Mouse (Mus musculus): Measurements from ENCODE around the gene Gm6899. TPM values are rescaled to one million over a fixed set of nuclear protein-coding genes. Genes with fewer than 3 reads are reported as not detected.

Gene Gm6899
- polyA plus RNA-seq, 1 experiment from 2014 or later, result not detected

DNA sequence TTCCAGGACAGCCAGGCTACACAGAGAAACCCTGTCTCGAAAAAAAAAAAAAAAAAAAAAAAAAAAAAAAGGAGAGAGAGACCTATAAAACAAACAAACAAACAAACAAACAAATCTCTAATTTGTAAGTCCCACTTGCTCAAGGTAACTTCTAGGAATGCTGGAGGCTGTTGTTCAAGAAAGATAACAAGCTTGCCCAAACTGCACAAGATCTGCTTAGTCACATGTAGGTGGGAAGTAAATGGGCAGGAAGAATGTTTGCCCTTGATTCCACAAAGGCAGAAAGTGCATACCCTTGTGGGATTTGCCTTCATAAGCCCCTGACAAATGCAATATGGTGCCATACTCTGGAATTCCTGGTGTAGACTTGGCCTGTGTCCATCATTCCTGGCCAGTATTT lies 1.4 kb downstream of the Gm6899 start:
- 71% methylated on average over 1 of the region's 1 CpGs for WGBS
- Histone ChIP-seq H3K9ac (ENCODE audit: low read length) (no peak overlapping the region), H3K27me3 (ENCODE audit: control insufficient read depth, insufficient read depth, low read length) (no peaks in the 10 kb centered on the region), H3K4me3 (ENCODE audit: control insufficient read depth in 1 of 2, insufficient read depth in 1 of 2, low read depth in 1 of 2, low read length in 2 of 2) (no peak overlapping the region), H3K4me2 (ENCODE audit: low read length) (no peak overlapping the region), H3K4me1 (ENCODE audit: control insufficient read depth in 2 of 2, insufficient read depth in 2 of 2, low read length in 2 of 2) (peaks cover 3 to 7% of the 10 kb centered on the region in 2 experiments; a peak in 3 of 4 replicates), H3K27ac (replicated peaks in 1 of 2; ENCODE audit: control insufficient read depth in 1 of 2, insufficient read depth in 1 of 2, low read depth in 2 of 2, low read length in 2 of 2) (no peak overlapping the region), H3K9me3 (ENCODE audit: control insufficient read depth, low read length) (no peaks in the 10 kb centered on the region), H3K36me3 (ENCODE audit: control insufficient read depth, insufficient read depth, low read length) (peaks cover 4% of the 10 kb centered on the region; the same call in 1 of the 2 replicates)
- no peak for ATAC-seq (ENCODE audit: insufficient number of reproducible peaks, insufficient read depth, low FRiP score, low read depth)

DNA sequence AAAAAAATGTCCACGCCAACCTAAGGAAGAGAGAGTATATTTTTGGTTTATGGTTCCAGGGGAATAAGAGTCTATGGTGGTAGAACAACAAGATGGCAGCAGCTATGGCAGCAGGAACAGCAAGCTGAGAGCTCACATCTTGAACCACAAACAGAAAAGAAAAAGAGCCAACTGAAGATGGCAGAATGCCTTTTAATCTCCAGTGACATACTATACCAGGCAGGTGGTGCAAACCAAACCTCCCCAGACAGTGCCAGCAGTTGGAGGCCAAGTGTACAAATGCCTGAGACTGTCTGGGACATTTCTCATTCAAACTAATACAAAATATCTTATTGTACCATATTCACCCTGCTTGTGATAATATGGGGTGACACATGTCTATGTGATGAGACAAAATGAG lies 3.1 kb downstream of the Gm6899 start:
- Histone ChIP-seq H3K27me3 (ENCODE audit: control insufficient read depth, insufficient read depth, low read length) (no peaks in the 10 kb centered on the region), H3K9ac (ENCODE audit: low read length) (no peak overlapping the region), H3K36me3 (ENCODE audit: control insufficient read depth, insufficient read depth, low read length) (no peaks in the 10 kb centered on the region), H3K4me1 (ENCODE audit: control insufficient read depth in 2 of 2, insufficient read depth in 2 of 2, low read length in 2 of 2) (peaks cover 3 to 7% of the 10 kb centered on the region in 2 experiments; a peak in 3 of 4 replicates), H3K4me3 (ENCODE audit: control insufficient read depth in 1 of 2, insufficient read depth in 1 of 2, low read depth in 1 of 2, low read length in 2 of 2) (no peak overlapping the region), H3K4me2 (ENCODE audit: low read length) (no peak overlapping the region), H3K27ac (replicated peaks in 1 of 2; ENCODE audit: control insufficient read depth in 1 of 2, insufficient read depth in 1 of 2, low read depth in 2 of 2, low read length in 2 of 2) (no peak overlapping the region), H3K9me3 (ENCODE audit: control insufficient read depth, low read length) (no peaks in the 10 kb centered on the region)
- 91% methylated on average over 1 of the region's 1 CpGs for whole genome bisulfite sequencing
- ATAC-seq (ENCODE audit: insufficient number of reproducible peaks, insufficient read depth, low FRiP score, low read depth), result no peak

DNA sequence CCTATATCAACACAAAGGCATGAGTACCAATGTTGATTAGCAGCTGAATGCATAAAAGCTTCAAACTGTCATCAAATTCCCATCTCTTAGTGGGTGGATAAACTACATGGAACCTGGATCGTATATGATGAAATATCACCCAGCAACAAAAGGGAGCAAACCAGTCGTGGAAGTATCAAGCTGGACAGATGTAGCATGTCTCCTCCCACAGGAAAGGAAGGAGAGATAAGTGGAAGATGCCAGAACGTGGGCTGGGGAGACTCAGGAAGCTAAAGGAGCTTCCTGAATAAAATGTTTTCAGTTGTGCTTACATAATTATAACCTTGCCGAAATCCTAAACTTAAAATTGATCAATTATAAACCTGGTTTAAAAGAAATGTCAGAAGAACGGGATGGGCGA lies 4.1 kb downstream of the Gm6899 start:
- H3K27ac ChIP-seq (replicated peaks in 1 of 2; ENCODE audit: control insufficient read depth in 1 of 2, insufficient read depth in 1 of 2, low read depth in 2 of 2, low read length in 2 of 2), result no peak overlapping the region
- 53% methylated on average over 6 of the region's 6 CpGs for WGBS
- H3K4me2 ChIP-seq (ENCODE audit: low read length), result no peak overlapping the region
- H3K27me3 ChIP-seq (ENCODE audit: control insufficient read depth, insufficient read depth, low read length), result no peaks in the 10 kb centered on the region
- peaks cover 3 to 7% of the 10 kb centered on the region in 2 experiments; a peak in 3 of 4 replicates for H3K4me1 ChIP-seq (ENCODE audit: control insufficient read depth in 2 of 2, insufficient read depth in 2 of 2, low read length in 2 of 2)
- ATAC-seq (ENCODE audit: insufficient number of reproducible peaks, insufficient read depth, low FRiP score, low read depth), result no peak
- no peak overlapping the region for H3K4me3 ChIP-seq (ENCODE audit: control insufficient read depth in 1 of 2, insufficient read depth in 1 of 2, low read depth in 1 of 2, low read length in 2 of 2)
- H3K36me3 ChIP-seq (ENCODE audit: control insufficient read depth, insufficient read depth, low read length), result no peaks in the 10 kb centered on the region
- no peak overlapping the region for H3K9ac ChIP-seq (ENCODE audit: low read length)
- no peaks in the 10 kb centered on the region for H3K9me3 ChIP-seq (ENCODE audit: control insufficient read depth, low read length)

DNA sequence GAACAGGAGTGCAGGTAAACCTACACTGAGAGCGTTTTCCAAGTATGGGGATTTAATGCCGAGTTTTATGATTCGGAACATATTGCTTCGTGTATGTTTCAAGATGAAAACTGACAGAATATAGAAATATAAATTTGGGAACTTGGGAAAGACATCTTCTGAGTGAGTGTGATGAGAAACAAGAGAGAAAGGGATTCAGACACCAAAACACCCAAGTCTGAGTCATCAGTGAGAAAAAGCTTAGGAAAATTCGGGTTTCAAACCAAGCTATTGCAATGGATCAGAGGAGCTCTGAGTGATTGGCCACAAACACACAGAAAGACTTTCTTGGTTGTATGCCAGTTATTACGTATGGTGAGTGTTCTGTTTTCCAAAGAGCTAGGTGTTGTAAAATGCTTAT lies 4.7 kb downstream of the Gm6899 start:
- Histone ChIP-seq H3K27ac (replicated peaks in 1 of 2; ENCODE audit: control insufficient read depth in 1 of 2, insufficient read depth in 1 of 2, low read depth in 2 of 2, low read length in 2 of 2) (no peak overlapping the region), H3K9ac (ENCODE audit: low read length) (no peak overlapping the region), H3K4me1 (ENCODE audit: control insufficient read depth in 2 of 2, insufficient read depth in 2 of 2, low read length in 2 of 2) (peaks cover 0 to under 1% of the 10 kb centered on the region in 2 experiments; a peak in 1 of 4 replicates), H3K4me3 (ENCODE audit: control insufficient read depth in 1 of 2, insufficient read depth in 1 of 2, low read depth in 1 of 2, low read length in 2 of 2) (no peak overlapping the region), H3K4me2 (ENCODE audit: low read length) (no peak overlapping the region), H3K36me3 (ENCODE audit: control insufficient read depth, insufficient read depth, low read length) (no peaks in the 10 kb centered on the region), H3K9me3 (ENCODE audit: control insufficient read depth, low read length) (no peaks in the 10 kb centered on the region), H3K27me3 (ENCODE audit: control insufficient read depth, insufficient read depth, low read length) (no peaks in the 10 kb centered on the region)
- ATAC-seq (ENCODE audit: insufficient number of reproducible peaks, insufficient read depth, low FRiP score, low read depth), result no peak
- WGBS, result 75% methylated on average over 6 of the region's 6 CpGs

DNA sequence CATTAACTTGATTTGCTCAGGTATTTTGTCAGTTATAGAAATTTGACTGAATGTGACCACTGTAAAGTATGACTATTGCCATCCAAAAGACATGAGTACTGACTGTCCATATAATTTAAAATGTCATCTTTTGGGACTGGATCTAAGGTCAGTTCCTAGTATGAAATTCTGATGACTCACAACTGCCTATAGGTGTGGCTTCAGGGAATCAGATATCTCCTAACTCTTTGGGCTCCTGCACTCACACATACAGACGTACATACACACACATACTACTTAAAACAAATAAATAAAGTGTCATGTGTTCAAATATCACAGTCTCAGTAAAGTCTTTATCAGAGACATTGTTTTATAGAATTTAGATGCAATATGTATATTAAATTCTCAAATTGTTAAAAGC lies 5.8 kb downstream of the Gm6899 start:
- no peak for ATAC-seq (ENCODE audit: insufficient number of reproducible peaks, insufficient read depth, low FRiP score, low read depth)
- 60% methylated on average over 1 of the region's 1 CpGs for WGBS
- Histone ChIP-seq H3K9ac (ENCODE audit: low read length) (no peak overlapping the region), H3K27me3 (ENCODE audit: control insufficient read depth, insufficient read depth, low read length) (no peaks in the 10 kb centered on the region), H3K4me3 (ENCODE audit: control insufficient read depth in 1 of 2, insufficient read depth in 1 of 2, low read depth in 1 of 2, low read length in 2 of 2) (no peak overlapping the region), H3K4me2 (ENCODE audit: low read length) (no peak overlapping the region), H3K27ac (replicated peaks in 1 of 2; ENCODE audit: control insufficient read depth in 1 of 2, insufficient read depth in 1 of 2, low read depth in 2 of 2, low read length in 2 of 2) (no peak overlapping the region), H3K4me1 (ENCODE audit: control insufficient read depth in 2 of 2, insufficient read depth in 2 of 2, low read length in 2 of 2) (no peaks in the 10 kb centered on the region), H3K36me3 (ENCODE audit: control insufficient read depth, insufficient read depth, low read length) (no peaks in the 10 kb centered on the region), H3K9me3 (ENCODE audit: control insufficient read depth, low read length) (no peaks in the 10 kb centered on the region)

DNA sequence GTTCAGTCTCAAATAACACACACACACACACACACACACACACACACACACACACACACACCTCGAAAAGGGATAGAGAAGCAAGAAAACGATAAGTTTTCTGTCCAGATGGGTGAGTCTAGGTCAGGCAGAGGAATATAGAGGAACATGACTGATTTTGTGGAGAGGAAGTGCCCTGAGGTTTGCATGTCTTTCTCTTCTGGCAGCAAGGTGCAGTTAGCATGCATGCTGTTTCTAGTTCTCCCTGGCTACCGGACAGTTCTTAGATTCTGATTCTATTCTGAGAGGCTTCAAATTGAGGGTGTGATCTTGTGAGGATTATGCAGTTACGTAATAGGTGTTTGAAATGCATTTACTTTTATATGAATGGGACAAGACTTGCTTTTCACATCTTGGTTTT lies 7.7 kb downstream of the Gm6899 start:
- no peaks in the 10 kb centered on the region for H3K4me1 ChIP-seq (ENCODE audit: control insufficient read depth in 2 of 2, insufficient read depth in 2 of 2, low read length in 2 of 2)
- ATAC-seq (ENCODE audit: insufficient number of reproducible peaks, insufficient read depth, low FRiP score, low read depth), result no peak
- no peak overlapping the region for H3K4me2 ChIP-seq (ENCODE audit: low read length)
- H3K27ac ChIP-seq (replicated peaks in 1 of 2; ENCODE audit: control insufficient read depth in 1 of 2, insufficient read depth in 1 of 2, low read depth in 2 of 2, low read length in 2 of 2), result no peak overlapping the region
- no peaks in the 10 kb centered on the region for H3K36me3 ChIP-seq (ENCODE audit: control insufficient read depth, insufficient read depth, low read length)
- H3K4me3 ChIP-seq (ENCODE audit: control insufficient read depth in 1 of 2, insufficient read depth in 1 of 2, low read depth in 1 of 2, low read length in 2 of 2), result no peak overlapping the region
- H3K9me3 ChIP-seq (ENCODE audit: control insufficient read depth, low read length), result no peaks in the 10 kb centered on the region
- no peak overlapping the region for H3K9ac ChIP-seq (ENCODE audit: low read length)
- no peaks in the 10 kb centered on the region for H3K27me3 ChIP-seq (ENCODE audit: control insufficient read depth, insufficient read depth, low read length)
- WGBS, result 56% methylated on average over 4 of the region's 4 CpGs

DNA sequence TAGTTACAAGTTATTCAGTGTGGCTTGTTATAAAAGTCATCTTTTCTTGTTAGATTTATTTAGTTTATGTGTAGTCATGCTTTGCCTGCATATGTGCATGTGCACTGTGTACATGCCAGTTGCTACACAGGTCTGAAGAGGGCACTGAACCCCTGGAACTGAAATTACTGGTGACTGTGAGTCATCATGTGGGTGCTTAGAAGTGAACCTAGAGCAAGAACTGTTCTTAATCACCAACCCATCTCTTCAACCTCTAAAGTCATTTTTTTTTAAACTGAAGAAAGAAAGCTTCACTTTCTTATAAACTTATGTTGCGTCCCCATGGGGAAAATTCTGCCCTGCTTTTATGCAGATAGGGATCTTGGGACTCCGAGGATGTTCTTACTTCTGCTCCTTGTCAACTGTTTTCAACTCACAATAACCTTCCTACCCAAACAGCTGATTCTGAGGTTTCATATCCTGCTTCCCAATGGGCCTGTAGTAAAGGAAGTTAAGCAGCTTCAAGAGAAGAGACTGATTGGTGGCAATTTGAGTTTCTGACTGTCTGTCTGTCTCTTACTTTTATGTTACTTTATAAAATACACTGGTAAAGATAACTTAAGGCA lies 8.6 kb downstream of the Gm6899 start:
- Histone ChIP-seq H3K27me3 (ENCODE audit: control insufficient read depth, insufficient read depth, low read length) (no peaks in the 10 kb centered on the region), H3K4me1 (ENCODE audit: control insufficient read depth in 2 of 2, insufficient read depth in 2 of 2, low read length in 2 of 2) (no peaks in the 10 kb centered on the region), H3K9me3 (ENCODE audit: control insufficient read depth, low read length) (no peaks in the 10 kb centered on the region), H3K27ac (replicated peaks in 1 of 2; ENCODE audit: control insufficient read depth in 1 of 2, insufficient read depth in 1 of 2, low read depth in 2 of 2, low read length in 2 of 2) (no peak overlapping the region), H3K36me3 (ENCODE audit: control insufficient read depth, insufficient read depth, low read length) (no peaks in the 10 kb centered on the region), H3K4me2 (ENCODE audit: low read length) (no peak overlapping the region), H3K4me3 (ENCODE audit: control insufficient read depth in 1 of 2, insufficient read depth in 1 of 2, low read depth in 1 of 2, low read length in 2 of 2) (no peak overlapping the region), H3K9ac (ENCODE audit: low read length) (no peak overlapping the region)
- ATAC-seq (ENCODE audit: insufficient number of reproducible peaks, insufficient read depth, low FRiP score, low read depth), result no peak
- 74% methylated on average over 2 of the region's 2 CpGs for WGBS

DNA sequence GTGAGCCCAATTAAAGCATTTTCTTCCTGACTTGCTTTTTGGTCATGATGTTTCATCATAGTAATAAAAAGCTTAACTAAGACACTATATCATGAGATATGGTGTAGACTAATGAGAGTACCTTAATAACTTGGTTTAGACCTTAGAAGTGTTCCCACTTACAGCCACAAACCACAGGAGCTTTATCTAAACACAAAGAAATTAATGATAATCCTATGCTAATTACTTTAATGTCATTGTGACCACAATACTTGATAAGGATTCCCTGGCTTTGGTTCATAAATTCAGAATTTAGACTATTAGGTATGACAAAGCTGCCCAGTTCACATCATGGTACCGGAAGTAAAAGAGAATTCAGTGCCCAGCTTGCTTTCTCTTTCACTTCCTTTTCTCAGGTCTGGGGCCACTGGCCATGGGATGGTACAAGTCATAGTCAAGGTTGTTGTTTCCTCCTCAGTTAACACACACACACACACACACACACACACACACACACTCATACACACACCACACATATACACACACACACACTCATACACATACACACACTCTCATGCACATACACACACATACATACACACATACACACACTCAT lies 11.1 kb downstream of the Gm6899 start:
- Histone ChIP-seq H3K9me3 (ENCODE audit: control insufficient read depth, low read length) (no peaks in the 10 kb centered on the region), H3K9ac (ENCODE audit: low read length) (no peak overlapping the region), H3K27ac (replicated peaks in 1 of 2; ENCODE audit: control insufficient read depth in 1 of 2, insufficient read depth in 1 of 2, low read depth in 2 of 2, low read length in 2 of 2) (no peak overlapping the region), H3K27me3 (ENCODE audit: control insufficient read depth, insufficient read depth, low read length) (no peaks in the 10 kb centered on the region), H3K4me1 (ENCODE audit: control insufficient read depth in 2 of 2, insufficient read depth in 2 of 2, low read length in 2 of 2) (no peaks in the 10 kb centered on the region), H3K4me2 (ENCODE audit: low read length) (no peak overlapping the region), H3K36me3 (ENCODE audit: control insufficient read depth, insufficient read depth, low read length) (no peaks in the 10 kb centered on the region), H3K4me3 (ENCODE audit: control insufficient read depth in 1 of 2, insufficient read depth in 1 of 2, low read depth in 1 of 2, low read length in 2 of 2) (no peak overlapping the region)
- 87% methylated on average over 1 of the region's 1 CpGs for WGBS
- no peak for ATAC-seq (ENCODE audit: insufficient number of reproducible peaks, insufficient read depth, low FRiP score, low read depth)

Measured in heart, embryonic 14.5 days (tissue).